Mouse (Mus musculus) midbrain, embryonic 13.5 days (tissue): ENCODE results near the gene Mfsd4b5. TPM values are rescaled to one million over a fixed set of nuclear protein-coding genes. Genes with fewer than 3 reads are reported as not detected.
A peak's percentile ranks its signal among the peaks of the same experiment; 100 is the strongest.
"Not testable (repeated sequence)": the region's sequence is repeated elsewhere in the genome, so short reads cannot be mapped to it uniquely, and the experiment has no call there.

Experiments used
- ATAC-seq: fragments of 200-750 bp; cut with Nextera tagmentation; 2 replicates; pipeline ENCODE4 v1.8.0; 2017; ENCODE audit warnings: mild to moderate bottlenecking, moderate TSS enrichment, moderate library complexity
- H3K27ac ChIP-seq: fragments of 300-500 bp; sonication (generic); 2 replicates; pipeline ENCODE4 v1.5.1; 2015; ENCODE audit warnings: inconsistent platforms, mild to moderate bottlenecking, moderate library complexity
- H3K27me3 ChIP-seq: fragments of 300-500 bp; sonication (generic); 2 replicates; pipeline ENCODE4 v1.6.1; 2015; ENCODE audit warnings: mild to moderate bottlenecking, inconsistent platforms
- H3K36me3 ChIP-seq: fragments of 300-500 bp; sonication (generic); 2 replicates; pipeline ENCODE4 v1.6.1; 2015; ENCODE audit warnings: mild to moderate bottlenecking, inconsistent platforms
- H3K4me1 ChIP-seq: fragments of 300-500 bp; sonication (generic); replicated peaks from 2 replicates; pipeline ENCODE4 v1.6.1; 2015; ENCODE audit warnings: inconsistent platforms
- H3K4me2 ChIP-seq: fragments of 300-500 bp; sonication (generic); replicated peaks from 2 replicates; pipeline ENCODE4 v1.6.1; 2015; ENCODE audit warnings: moderate library complexity, mild to moderate bottlenecking, inconsistent platforms
- H3K4me3 ChIP-seq: fragments of 300-500 bp; sonication (generic); replicated peaks from 2 replicates; pipeline ENCODE4 v1.5.1; 2015; ENCODE audit warnings: mild to moderate bottlenecking, inconsistent platforms
- H3K9ac ChIP-seq: fragments of 300-500 bp; sonication (generic); replicated peaks from 2 replicates; pipeline ENCODE4 v1.6.1; 2015; ENCODE audit warnings: mild to moderate bottlenecking, inconsistent platforms
- H3K9me3 ChIP-seq: fragments of 300-500 bp; sonication (generic); 2 replicates; pipeline ENCODE4 v1.6.1; 2016; ENCODE audit warnings: mild to moderate bottlenecking, inconsistent platforms
- WGBS: fragments of 180-500 bp; shearing (Covaris S2); methylation state at CpG from one replicate; pipeline ENCODE4 v1.1.7; 2015; 5-methylcytosine and 5-hydroxymethylcytosine counted together
- polyA plus RNA-seq: library from polyadenylated mRNA; unstranded; fragments of >200 nt; fragmentation: Nextera tagmentation; extraction: Ambion mirVana; gene quantifications from 2 replicates; pipeline ENCODE4 v1.2.1, GENCODE M21; 2015

Mfsd4b5 gene
- polyA plus RNA-seq, 1 experiment from 2014 or later, result not detected

DNA sequence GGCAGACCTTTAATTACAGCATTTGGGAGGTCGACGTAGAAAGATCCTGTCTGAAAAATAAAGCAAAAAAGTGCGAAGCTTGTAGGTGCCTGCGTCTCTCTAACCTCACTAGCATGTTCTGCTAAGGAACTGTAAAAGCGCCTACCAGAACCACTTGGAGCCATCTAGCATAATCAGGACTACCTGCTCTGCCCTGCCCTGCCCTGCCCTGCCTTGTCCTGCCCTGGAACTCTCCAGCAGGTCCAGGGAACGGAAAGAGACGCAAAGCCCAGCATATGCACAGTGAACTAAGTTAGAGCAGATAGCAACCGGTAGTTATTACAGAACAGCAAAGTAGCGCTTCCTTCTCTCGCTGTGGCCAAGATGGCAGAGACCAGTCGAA lies 26.0 kb downstream of the Mfsd4b5 start:
- Histone ChIP-seq H3K4me1 (peaks cover 10% of the 10 kb centered on the region; the same call in 1 of the 2 replicates), H3K36me3 (no peaks in the 10 kb centered on the region), H3K4me3 (peak overlapping the region; percentile 51), H3K9ac (no peak overlapping the region; the same call in 1 of the 2 replicates), H3K9me3 (no peaks in the 10 kb centered on the region), H3K27me3 (peaks cover 21% of the 10 kb centered on the region), H3K4me2 (peak overlapping the region; percentile 77), H3K27ac (no peak overlapping the region)
- peak; percentile 60 for ATAC-seq
- 43% methylated on average over 11 of the region's 11 CpGs for WGBS

DNA sequence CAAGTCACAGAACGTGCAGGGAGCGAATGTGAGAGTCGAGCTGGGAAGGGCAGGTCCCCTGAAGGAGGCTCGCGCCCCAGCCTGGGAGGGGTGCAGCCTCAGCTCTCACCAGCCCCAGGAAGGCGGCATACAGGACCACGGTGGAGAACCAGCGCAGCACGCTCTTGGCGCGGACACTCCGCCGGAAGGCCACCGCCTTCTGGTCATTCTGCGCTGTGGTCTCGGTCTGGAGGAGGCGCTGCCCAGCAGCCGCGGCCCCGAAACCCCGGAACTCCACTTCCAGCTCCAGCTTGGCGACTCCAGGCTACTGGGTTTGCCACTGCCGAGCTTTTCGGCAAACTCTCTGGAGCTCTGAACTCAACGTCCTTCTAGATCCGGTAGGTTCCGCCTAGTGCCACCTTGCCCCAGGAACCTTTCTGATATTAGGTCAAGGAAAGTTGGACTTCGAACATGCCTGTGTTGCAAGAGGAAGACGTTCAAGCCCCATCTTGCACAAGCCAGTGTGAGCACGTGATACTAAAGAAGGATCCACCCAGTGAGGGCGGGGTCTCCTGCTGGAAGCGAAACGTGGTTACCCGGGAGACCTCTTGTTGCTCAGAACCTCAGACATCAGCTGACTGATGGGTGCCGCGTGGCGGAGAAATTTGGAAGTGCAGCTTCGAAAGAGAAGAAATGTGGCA lies 26.5 kb downstream of the Mfsd4b5 start, which contains the start of gene Mfsd4b3:
TSS of gene Mfsd4b3 (minus strand) at position 393 of the 680 bp plus-strand sequence.
- peak; percentile 99 for ATAC-seq
- under 1% methylated on average over 38 of the region's 38 CpGs for WGBS
- H3K27me3 ChIP-seq, result peaks cover 21% of the 10 kb centered on the region

DNA sequence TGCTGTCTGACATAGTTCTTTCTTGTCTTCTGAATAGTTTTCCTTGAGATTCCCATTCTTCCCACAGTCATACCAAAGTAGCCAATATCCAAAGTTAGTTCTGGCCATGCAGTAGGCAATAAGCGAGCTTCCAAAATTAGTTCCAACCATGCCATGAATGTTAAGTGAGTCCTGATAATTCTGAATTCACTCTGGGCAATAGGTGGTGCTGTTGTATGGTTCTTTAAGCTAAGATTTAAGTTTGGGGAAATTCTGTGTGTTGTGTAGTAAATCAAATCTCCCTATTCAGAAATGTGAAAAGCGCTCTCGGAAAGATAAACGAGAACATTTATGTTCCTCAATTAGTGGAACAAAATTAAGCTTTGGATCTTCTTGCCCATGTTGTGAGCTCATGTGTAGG lies 28.2 kb downstream of the Mfsd4b5 start:
- WGBS, result 78% methylated on average over 4 of the region's 4 CpGs
- no peaks in the 10 kb centered on the region for H3K36me3 ChIP-seq
- peaks cover 10% of the 10 kb centered on the region; the same call in 1 of the 2 replicates for H3K4me1 ChIP-seq
- H3K9ac ChIP-seq, result no peak overlapping the region
- H3K4me2 ChIP-seq, result no peak overlapping the region
- no peak overlapping the region for H3K4me3 ChIP-seq
- peaks cover 21% of the 10 kb centered on the region for H3K27me3 ChIP-seq
- H3K27ac ChIP-seq, result no peak overlapping the region
- no peak for ATAC-seq
- H3K9me3 ChIP-seq, result no peaks in the 10 kb centered on the region

More for the DNA sequence above, 26.5 kb downstream of the Mfsd4b5 start, which contains the start of gene Mfsd4b3:
- Histone ChIP-seq H3K27ac (no peak within 1 kb of the TSS), H3K4me3 (peak within 1 kb of the TSS; percentile 51), H3K4me2 (peak within 1 kb of the TSS; percentile 77), H3K4me1 (peaks cover 10% of the 10 kb centered on the region; the same call in 1 of the 2 replicates), H3K36me3 (no peaks in the 10 kb centered on the region), H3K9ac (peak within 1 kb of the TSS; percentile 51), H3K9me3 (no peaks in the 10 kb centered on the region)

DNA sequence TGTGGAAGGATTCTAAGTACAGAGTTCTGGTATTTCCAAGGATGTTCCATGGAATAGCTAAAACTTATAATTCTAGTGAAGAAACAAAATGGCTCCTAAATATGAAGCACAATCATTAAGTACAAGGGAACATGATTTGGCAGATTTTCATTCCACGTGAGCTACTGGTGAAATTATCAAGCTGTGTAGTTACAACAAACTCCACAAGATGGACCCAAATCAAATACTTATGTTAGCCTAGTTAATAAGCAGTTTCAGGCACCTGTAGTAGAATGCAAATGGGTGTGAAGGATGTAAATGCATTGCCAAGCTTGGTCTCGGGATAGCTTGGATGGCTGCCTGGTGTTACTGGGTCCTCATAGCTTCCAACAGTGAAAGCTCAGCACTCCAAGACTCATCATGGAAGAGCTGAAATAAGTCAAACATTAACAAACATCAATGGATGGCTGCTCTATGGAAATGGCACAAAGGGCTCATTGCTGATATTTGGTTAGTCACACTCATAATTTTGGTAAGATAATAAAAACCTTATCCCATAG lies 30.0 kb downstream of the Mfsd4b5 start:
- 71% methylated on average over 2 of the region's 2 CpGs for WGBS
- no peaks in the 10 kb centered on the region for H3K36me3 ChIP-seq
- no peak overlapping the region for H3K4me3 ChIP-seq
- no peak for ATAC-seq
- H3K9ac ChIP-seq, result no peak overlapping the region
- no peaks in the 10 kb centered on the region for H3K9me3 ChIP-seq
- peaks cover 29% of the 10 kb centered on the region for H3K27me3 ChIP-seq
- no peak overlapping the region for H3K27ac ChIP-seq
- H3K4me2 ChIP-seq, result no peak overlapping the region
- H3K4me1 ChIP-seq, result peaks cover 10% of the 10 kb centered on the region; the same call in 1 of the 2 replicates

DNA sequence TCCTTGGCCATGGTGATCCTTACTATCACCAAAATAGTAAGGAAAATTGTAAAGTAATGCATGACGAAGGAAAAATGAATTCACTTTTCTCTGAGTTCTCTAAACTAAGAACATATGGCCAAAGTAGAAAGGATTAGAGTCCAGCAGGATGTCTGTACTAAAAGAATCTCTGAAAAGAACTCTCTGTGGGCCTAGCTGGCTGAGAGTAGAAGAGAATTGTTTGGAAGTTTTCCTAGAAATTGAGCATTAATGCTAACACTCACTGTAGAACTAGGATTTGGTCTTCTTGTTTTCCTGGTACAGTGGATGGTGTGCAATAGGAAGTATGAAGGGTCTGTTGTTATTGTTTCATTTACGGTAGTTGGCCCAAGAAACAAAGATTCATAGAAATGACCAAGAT lies 31.3 kb downstream of the Mfsd4b5 start:
- no peak overlapping the region for H3K4me3 ChIP-seq
- no peak for ATAC-seq
- no peaks in the 10 kb centered on the region for H3K36me3 ChIP-seq
- peaks cover 32% of the 10 kb centered on the region for H3K27me3 ChIP-seq
- no peak overlapping the region for H3K9ac ChIP-seq
- H3K4me2 ChIP-seq, result no peak overlapping the region
- H3K9me3 ChIP-seq, result no peaks in the 10 kb centered on the region
- no peak overlapping the region for H3K27ac ChIP-seq
- H3K4me1 ChIP-seq, result peaks cover 6% of the 10 kb centered on the region; the same call in 1 of the 2 replicates
- 90% methylated on average over 2 of the region's 2 CpGs for WGBS

DNA sequence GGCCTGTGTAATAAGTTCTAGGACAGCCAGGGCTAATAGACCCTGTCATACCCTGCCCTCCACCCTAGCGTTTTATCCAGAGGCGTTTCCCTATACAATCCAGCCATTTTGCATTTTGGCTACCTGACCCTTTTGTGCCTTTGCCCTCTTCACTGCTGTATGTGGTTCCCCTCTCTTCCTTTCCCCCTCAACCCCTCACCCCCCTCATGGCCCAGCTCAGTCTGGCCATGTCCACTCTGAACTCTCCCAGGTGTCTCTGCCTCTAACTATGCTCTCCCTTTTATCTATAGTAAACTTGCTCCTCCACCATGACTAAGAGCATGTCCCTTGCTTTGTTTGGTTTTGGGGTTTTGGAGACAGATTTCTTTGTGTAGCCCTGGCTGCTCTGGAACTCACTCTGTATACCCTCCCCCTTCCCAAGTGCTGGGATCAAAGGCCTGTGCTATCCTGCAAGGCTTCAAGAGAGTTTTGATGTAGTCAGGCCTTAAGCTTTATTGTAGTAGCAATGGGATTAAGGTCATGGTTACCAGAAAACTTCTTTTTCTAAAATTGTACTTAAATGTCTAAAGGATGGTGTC lies 37.0 kb downstream of the Mfsd4b5 start:
- Histone ChIP-seq H3K4me3 (no peak overlapping the region), H3K27ac (no peak overlapping the region), H3K4me2 (no peak overlapping the region), H3K36me3 (no peaks in the 10 kb centered on the region), H3K27me3 (peaks cover 14% of the 10 kb centered on the region), H3K9ac (no peak overlapping the region), H3K9me3 (no peaks in the 10 kb centered on the region), H3K4me1 (no peaks in the 10 kb centered on the region)
- WGBS, result 61% methylated on average over 2 of the region's 2 CpGs
- ATAC-seq, result peak; percentile 55; the same call in 1 of the 2 replicates

DNA sequence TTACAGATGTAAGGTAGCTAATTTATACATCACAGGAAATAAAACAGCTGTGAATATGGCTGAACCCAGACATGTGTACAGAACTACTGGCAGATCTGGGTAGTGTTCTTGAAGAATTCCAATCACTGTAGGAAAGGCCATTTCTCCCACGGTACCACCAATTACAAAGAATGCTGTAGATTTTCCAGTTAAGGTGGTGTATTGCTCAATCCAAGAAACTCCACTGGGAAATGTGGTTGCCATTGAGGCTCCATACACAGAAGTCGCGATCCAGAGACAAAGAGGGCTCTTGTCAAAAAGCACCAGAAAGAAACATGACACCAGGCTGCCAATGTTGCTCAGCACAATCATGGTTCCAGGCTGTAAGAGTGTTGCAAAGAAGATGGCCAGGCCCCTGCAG lies 39.3 kb downstream of the Mfsd4b5 start:
- WGBS, result 88% methylated on average over 3 of the region's 3 CpGs
- not testable (repeated sequence) for H3K9ac ChIP-seq, ATAC-seq, H3K9me3 ChIP-seq, H3K36me3 ChIP-seq, H3K4me2 ChIP-seq, H3K4me1 ChIP-seq, H3K4me3 ChIP-seq, H3K27ac ChIP-seq
- H3K27me3 ChIP-seq, result peaks cover 11% of the 10 kb centered on the region

DNA sequence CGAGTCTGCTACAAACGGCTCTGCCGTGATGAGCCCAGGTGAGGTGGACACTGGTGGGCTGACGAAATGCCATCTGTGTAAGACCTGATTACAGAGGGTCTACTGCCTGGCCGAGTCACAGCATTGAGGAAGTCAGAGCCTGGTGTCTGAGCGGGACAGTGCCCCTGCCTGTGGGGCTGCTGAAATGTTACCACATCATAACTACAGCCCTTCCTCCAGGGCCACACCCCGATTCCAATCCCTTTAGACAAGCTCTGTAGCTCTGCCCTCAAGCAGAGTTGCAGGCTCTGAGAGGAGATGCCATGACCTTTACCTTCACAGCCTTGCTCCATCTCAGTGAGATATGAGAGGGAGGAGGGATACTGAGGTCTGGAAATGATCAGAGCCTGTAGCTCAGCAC lies 49.9 kb downstream of the Mfsd4b5 start:
- Histone ChIP-seq H3K27me3 (no peaks in the 10 kb centered on the region), H3K9me3 (no peaks in the 10 kb centered on the region), H3K27ac (no peak overlapping the region), H3K4me2 (no peak overlapping the region), H3K9ac (no peak overlapping the region), H3K4me1 (no peaks in the 10 kb centered on the region), H3K36me3 (no peaks in the 10 kb centered on the region), H3K4me3 (no peak overlapping the region)
- ATAC-seq, result no peak
- 84% methylated on average over 7 of the region's 7 CpGs for WGBS

DNA sequence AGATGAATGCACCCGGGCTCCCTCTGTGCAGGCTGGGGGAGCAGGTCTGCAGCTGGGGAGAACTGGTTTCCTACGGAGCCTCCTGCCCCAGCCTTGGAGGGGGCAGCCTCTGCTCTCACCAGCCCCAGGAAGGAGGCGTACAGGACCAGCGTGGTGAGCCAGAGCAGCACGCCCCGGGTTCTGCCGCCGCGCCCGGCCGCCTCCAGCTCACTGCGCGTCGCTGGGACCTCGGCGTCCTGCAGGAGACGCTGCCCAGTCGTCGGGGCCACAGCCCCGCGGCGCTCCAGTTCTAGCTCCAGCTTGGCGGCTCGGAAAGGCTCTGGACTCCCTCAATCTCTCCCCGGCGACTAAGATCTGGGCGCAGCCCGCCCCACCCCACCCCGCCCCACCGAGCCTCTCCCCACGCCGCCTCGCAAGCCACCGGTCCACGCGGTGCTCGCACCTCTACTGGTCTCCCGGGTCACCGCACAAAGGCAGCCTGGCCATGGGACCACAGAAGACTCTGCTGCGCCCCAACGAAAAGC lies 59.8 kb downstream of the Mfsd4b5 start, which contains the start of gene Mfsd4b2:
TSS of gene Mfsd4b2 (minus strand) at position 308 of the 524 bp plus-strand sequence.
- H3K27me3 ChIP-seq, result peaks cover 30% of the 10 kb centered on the region
- WGBS, result 1% methylated on average over 41 of the region's 41 CpGs
- peak within 1 kb of the TSS; percentile 74 for H3K4me2 ChIP-seq
- peaks cover 10% of the 10 kb centered on the region for H3K4me1 ChIP-seq
- H3K9ac ChIP-seq, result peak within 1 kb of the TSS; percentile 60
- ATAC-seq, result peak; percentile 83
- peak within 1 kb of the TSS; percentile 44 for H3K4me3 ChIP-seq
- no peaks in the 10 kb centered on the region for H3K36me3 ChIP-seq
- no peak within 1 kb of the TSS for H3K27ac ChIP-seq
- no peaks in the 10 kb centered on the region for H3K9me3 ChIP-seq

DNA sequence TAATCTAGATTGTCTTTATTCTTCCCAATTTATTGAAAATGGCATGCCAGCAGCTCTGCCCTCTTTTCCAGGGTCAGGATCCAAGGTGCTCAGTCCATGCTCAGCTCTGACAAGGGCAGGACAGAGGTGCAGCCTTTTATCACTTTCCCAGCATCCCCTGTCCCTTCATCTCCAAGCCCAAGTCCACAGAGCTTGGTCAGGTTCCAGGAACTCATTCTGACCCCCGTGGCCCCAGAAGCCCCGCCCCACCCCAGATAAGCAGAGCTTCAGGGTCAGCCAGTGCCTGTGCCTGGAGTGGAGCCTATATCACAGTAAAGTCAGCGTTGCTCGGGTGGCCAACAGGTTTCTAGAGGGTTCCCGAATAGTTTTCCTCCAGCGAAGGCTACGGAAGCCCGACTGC lies 61.9 kb downstream of the Mfsd4b5 start:
- ATAC-seq, H3K9me3 ChIP-seq, H3K4me1 ChIP-seq, H3K4me2 ChIP-seq, H3K36me3 ChIP-seq, H3K27ac ChIP-seq, H3K4me3 ChIP-seq, H3K9ac ChIP-seq: not testable (repeated sequence)
- H3K27me3 ChIP-seq, result peaks cover 30% of the 10 kb centered on the region
- 73% methylated on average over 8 of the region's 8 CpGs for WGBS

DNA sequence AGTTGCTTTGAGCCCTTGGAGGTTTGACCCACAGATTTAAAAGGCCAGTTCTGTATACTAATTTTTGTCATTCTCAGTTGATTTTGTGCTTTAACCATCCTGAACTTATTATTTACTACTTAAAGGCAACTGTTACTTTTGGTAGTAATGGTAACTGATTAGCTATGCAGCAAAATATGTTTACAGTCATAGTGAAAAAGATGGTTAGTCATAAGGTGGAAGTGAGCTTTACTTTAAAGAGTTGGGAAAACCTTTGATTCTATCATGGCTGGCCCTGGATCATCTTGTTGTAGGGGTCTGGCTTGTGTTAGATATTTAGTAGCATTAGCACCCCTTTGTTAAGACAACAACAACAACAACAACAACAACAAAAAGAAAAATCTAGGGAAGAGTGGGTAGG lies 73.8 kb downstream of the Mfsd4b5 start:
- Histone ChIP-seq H3K27ac (no peak overlapping the region), H3K4me1 (no peaks in the 10 kb centered on the region), H3K27me3 (no peaks in the 10 kb centered on the region), H3K4me2 (no peak overlapping the region), H3K36me3 (no peaks in the 10 kb centered on the region), H3K4me3 (no peak overlapping the region), H3K9ac (no peak overlapping the region), H3K9me3 (no peaks in the 10 kb centered on the region)
- no peak for ATAC-seq

DNA sequence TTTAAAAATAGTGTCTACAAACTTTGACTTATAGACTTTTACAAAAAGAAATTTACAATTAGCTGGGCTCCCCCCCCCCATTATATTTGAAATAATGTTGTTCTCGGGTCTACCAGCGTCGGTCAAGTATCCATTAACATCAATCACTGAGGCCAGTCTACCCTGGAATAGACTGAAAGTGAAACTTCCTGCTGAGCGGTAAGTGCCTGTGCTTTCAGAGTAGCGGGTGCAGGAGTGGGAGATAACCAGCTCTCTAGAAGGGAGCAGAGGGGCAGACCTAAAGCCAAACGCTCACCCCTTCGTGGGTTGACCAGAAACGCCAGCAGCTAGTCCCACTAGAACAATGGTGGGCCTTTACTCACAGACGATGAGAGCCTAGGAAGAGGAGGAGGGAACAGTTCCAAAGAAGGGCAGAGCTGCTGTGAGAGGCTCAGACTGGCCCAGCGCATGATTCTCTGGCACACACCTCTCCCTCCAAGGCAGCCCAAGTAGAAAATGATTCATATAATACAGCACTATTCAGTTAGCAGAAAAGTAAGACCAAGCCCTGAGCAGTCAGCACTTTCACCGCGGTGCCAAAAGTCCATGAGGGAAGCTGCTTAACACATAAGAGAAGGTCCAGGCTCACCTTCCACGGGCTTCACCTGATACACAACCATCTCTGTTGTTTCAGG lies 77.5 kb downstream of the Mfsd4b5 start:
- Histone ChIP-seq H3K36me3 (no peaks in the 10 kb centered on the region), H3K4me2 (no peak overlapping the region), H3K27me3 (no peaks in the 10 kb centered on the region), H3K4me3 (no peak overlapping the region), H3K4me1 (no peaks in the 10 kb centered on the region), H3K9ac (no peak overlapping the region), H3K9me3 (no peaks in the 10 kb centered on the region), H3K27ac (no peak overlapping the region)
- 84% methylated on average over 13 of the region's 13 CpGs for WGBS
- ATAC-seq, result no peak
